Mouse (Mus musculus): ENCODE data around the gene Anxa1.

GRCm38 (mm10) chr19:20403740-20404139 lies 13.0 kb upstream of the Anxa1 start:
- TF ChIP-seq CTCF (IDR thresholded peaks at IDR 0.05; ENCODE audit: low read depth) (no peak), EP300 (IDR thresholded peaks at IDR 0.05; ENCODE audit: low read depth) (no peak)
